10 mouse cellular contexts compared by ENCODE assay signal in the genomic region with DNA sequence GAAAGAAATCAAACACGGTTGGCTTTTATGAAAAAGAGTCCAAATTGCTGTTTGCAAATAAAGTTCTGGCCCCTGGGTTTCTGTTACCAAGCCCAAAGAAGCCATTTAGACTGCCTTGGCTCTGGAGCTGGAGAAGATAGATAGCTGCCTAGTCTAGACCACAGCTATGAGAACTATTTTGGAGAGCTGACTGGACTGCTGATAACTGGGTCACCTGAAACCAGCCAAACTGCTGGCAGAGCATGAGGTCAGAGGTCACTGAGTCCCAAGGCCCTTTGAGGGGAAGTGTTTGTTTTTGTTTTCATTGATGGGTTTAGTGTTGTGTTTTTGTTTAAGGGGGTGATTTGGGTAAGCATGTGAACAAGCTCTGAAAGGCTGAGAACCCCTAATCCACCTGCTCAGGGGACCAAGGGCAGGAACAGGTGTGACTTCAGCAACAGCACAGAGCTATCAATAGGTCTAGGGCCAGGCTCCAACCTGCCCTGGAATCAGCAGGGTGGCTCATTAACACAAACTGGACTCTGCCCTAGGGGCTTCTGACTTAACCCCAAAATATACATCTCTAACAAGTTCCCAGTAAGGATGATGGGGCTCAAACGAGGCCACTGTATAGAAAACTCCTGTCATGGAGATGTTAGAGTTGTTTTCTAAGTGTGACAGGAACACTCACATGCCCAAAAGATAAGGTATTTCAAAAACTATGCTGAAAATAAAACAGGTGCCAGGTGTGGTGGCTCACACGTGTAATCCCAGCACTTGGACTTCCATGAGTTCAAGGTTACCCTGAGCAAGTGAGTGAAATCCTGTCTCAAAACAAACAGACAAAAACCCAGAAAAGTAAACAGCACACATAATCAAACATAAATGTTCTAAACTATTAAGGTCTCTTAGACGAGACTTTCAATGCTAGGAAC. TPM values are rescaled to one million over a fixed set of nuclear protein-coding genes. Genes with fewer than 3 reads are reported as not detected.
DNase-seq lines count a peak whose midpoint lies in the region; ATAC-seq and TF ChIP-seq lines count a peak whose summit lies in the region.
"Had no signal": no experiment of that assay in that cellular context is flagged by ENCODE, and none has a peak within 500 bp of the region (broad histone marks: within the 10 kb centered on the region; RNA-seq: fewer than 3 reads in every experiment).

No protein-coding gene starts in this region.

- DNase-seq in gastrocnemius, postnatal 10 days, result peak; percentile 3
- DNase-seq in gastrocnemius, adult 8-10 months (ENCODE audit: low spot score in 2 of 2), result no peak
- peak; percentile 28 to 40 for DNase-seq in lung, adult 18-20 months
- no peak for DNase-seq in lung, postnatal 10 days
- peak; percentile 18 for DNase-seq in embryonic facial prominence, embryonic 10.5 days (ENCODE audit: low spot score)
- DNase-seq in mesoderm, embryonic 11.5 days (ENCODE audit: low read depth, low spot score), result peak; percentile 12
- no peak for DNase-seq in hindbrain, embryonic 11.5 days (ENCODE audit: low spot score)
- DNase-seq in cerebellum, adult 2 months, result no peak

- WGBS in embryonic facial prominence, embryonic 10.5 days, result 52% methylated on average over 4 of the region's 4 CpGs
- WGBS in hindbrain, embryonic 11.5 days, result 66% methylated on average over 4 of the region's 4 CpGs
- 84% methylated on average over 4 of the region's 4 CpGs for WGBS in cerebellum, adult 2 months

- no peaks in the 10 kb centered on the region for H3K27me3 ChIP-seq in embryonic facial prominence, embryonic 10.5 days (replicated peaks; ENCODE audit: low read depth, poor library complexity, severe bottlenecking)
- H3K27me3 ChIP-seq in hindbrain, embryonic 11.5 days (ENCODE audit: control insufficient read depth, insufficient read depth, low read length), result no peaks in the 10 kb centered on the region
- no peaks in the 10 kb centered on the region for H3K27me3 ChIP-seq in cerebellum, adult 2 months (ENCODE audit: control insufficient read depth, insufficient read depth, low read length)

- no peak overlapping the region for H3K4me2 ChIP-seq in hindbrain, embryonic 11.5 days (replicated peaks; ENCODE audit: low read depth, low read length)

- H3K4me1 ChIP-seq in embryonic facial prominence, embryonic 10.5 days, result peaks cover 14% of the 10 kb centered on the region
- no peaks in the 10 kb centered on the region for H3K4me1 ChIP-seq in hindbrain, embryonic 11.5 days (replicated peaks; ENCODE audit: control insufficient read depth, insufficient read depth, low read length)
- no peaks in the 10 kb centered on the region for H3K4me1 ChIP-seq in cerebellum, adult 2 months (ENCODE audit: control insufficient read depth, insufficient read depth, low read length)

- no peaks in the 10 kb centered on the region for H3K9me3 ChIP-seq in embryonic facial prominence, embryonic 10.5 days
- no peaks in the 10 kb centered on the region for H3K9me3 ChIP-seq in hindbrain, embryonic 11.5 days (ENCODE audit: control insufficient read depth, low read length)
- H3K9me3 ChIP-seq: hindbrain, embryonic 10.5 days had no signal

- H3K4me3 ChIP-seq in embryonic facial prominence, embryonic 10.5 days, result no peak overlapping the region
- no peak overlapping the region for H3K4me3 ChIP-seq in hindbrain, embryonic 11.5 days (ENCODE audit: low read depth, low read length)
- no peak overlapping the region for H3K4me3 ChIP-seq in cerebellum, adult 2 months (replicated peaks; ENCODE audit: insufficient read depth, low read depth, low read length)
- H3K4me3 ChIP-seq: hindbrain, embryonic 10.5 days had no signal

- H3K27ac ChIP-seq in embryonic facial prominence, embryonic 10.5 days (replicated peaks), result no peak overlapping the region
- no peak overlapping the region for H3K27ac ChIP-seq in hindbrain, embryonic 11.5 days (ENCODE audit: low read depth, low read length)
- no peak overlapping the region for H3K27ac ChIP-seq in cerebellum, adult 2 months (ENCODE audit: insufficient read depth, low read length)
- H3K27ac ChIP-seq: hindbrain, embryonic 10.5 days had no signal

- TF ChIP-seq CTCF in cerebellum, adult 2 months (IDR thresholded peaks at IDR 0.05; ENCODE audit: borderline replicate concordance, insufficient read depth, low read depth, low read length), result no peak

- no peak for TF ChIP-seq POLR2A in cerebellum, adult 2 months (IDR thresholded peaks at IDR 0.05; ENCODE audit: borderline replicate concordance, insufficient read depth, low read length)

- no peak for ATAC-seq in hindbrain, embryonic 11.5 days (ENCODE audit: low FRiP score)
- ATAC-seq: CD4-positive, CD25-positive, alpha-beta regulatory T cell, adult 4 months had no signal

- no peaks in the 10 kb centered on the region for H3K36me3 ChIP-seq in embryonic facial prominence, embryonic 10.5 days (replicated peaks)
- H3K36me3 ChIP-seq in hindbrain, embryonic 11.5 days (ENCODE audit: control insufficient read depth, insufficient read depth, low read length), result no peaks in the 10 kb centered on the region
- H3K36me3 ChIP-seq: hindbrain, embryonic 10.5 days had no signal

- H3K9ac ChIP-seq in hindbrain, embryonic 11.5 days (ENCODE audit: low read depth, low read length), result no peak overlapping the region

RNA-seq across cellular contexts. Expression of a gene that starts 3.7 kb away (rescaled TPM):
- 10 to 100 TPM; 47.1 to 51.1 TPM for total RNA-seq in gastrocnemius, postnatal 10 days (2021)
- 10 to 100 TPM; 52.1 to 58.4 (median 56.9) TPM for total RNA-seq in gastrocnemius, adult 8-10 months (2022)
- 1.3 and 1.7 TPM in 2 replicates for polyA plus RNA-seq in embryonic facial prominence, embryonic 10.5 days (2016; fragmentation: Nextera tagmentation; extraction: Ambion mirVana)
- 0.60 and 0.73 TPM in 2 replicates for polyA plus RNA-seq in hindbrain, embryonic 11.5 days (2014; fragmentation: Nextera tagmentation; extraction: Ambion mirVana)
- 1.3 and 1.4 TPM in 2 replicates for polyA plus RNA-seq in cerebellum, adult 2 months (2012; rRNA removed)

Comparison
In these comparisons a context has a peak if more than half of its experiments do, and no peak if none do; other contexts are left out.
1. DNase-seq: peak in gastrocnemius, postnatal 10 days (single experiment), lung, adult 18-20 months (2 of 2), embryonic facial prominence, embryonic 10.5 days (single experiment) and mesoderm, embryonic 11.5 days (single experiment); none in gastrocnemius, adult 8-10 months (0 of 2), lung, postnatal 10 days (single experiment), hindbrain, embryonic 11.5 days (single experiment) and cerebellum, adult 2 months (0 of 2).